Mouse (Mus musculus): ENCODE data around the gene Slc9a1.

DNA sequence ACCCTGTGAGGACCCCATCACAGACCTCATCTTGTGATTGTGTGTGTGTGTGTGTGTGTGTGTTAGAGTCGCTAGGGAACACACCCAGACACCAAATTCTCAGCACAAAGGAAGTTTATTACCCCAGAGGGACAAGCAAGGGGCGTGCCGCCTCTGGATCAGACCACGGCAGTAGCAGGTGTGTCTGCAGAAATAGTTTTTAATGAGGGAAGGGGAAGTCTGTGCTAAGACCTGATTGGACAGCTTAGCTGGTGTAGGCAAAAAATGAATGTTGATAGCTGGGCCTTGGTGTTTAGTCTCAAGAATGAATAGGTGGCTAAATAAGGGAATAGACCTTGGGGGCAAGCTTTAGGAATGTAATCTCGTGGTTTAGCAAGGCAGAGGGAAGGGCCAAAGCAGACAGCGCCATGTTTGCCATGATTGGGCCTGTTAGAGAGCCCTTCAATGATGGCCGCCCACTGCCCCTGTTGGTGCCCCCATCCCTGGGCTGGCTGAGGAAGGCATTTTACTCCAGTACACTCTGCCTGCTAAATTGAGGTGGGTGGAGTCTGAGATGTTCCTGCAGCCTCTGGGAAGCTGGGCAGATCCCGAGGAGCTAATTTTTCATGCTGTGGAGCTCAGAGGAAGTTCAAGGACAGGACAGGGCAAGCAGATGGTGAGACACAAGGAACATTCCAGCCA, 79.3 kb downstream of the Slc9a1 start:
- no peak for TF ChIP-seq CTCF (IDR thresholded peaks at IDR 0.05; ENCODE audit: low read depth, low read length)
- TF ChIP-seq GATA1 (IDR thresholded peaks at IDR 0.05; ENCODE audit: borderline replicate concordance, low read length) = no peak
- no peak for TF ChIP-seq GATA2 (IDR thresholded peaks at IDR 0.05; ENCODE audit: borderline replicate concordance, low read depth, low read length)
- no peak for TF ChIP-seq TAL1 (conservative IDR thresholded peaks at IDR 0.05; ENCODE audit: low read depth, low read length)
- no peak for TF ChIP-seq POLR2AphosphoS5 (IDR thresholded peaks at IDR 0.05; ENCODE audit: insufficient replicate concordance, low read depth, low read length)

Measured in G1E (cell line).